ENCODE assay signal across 21 mouse cellular contexts in the genomic region with DNA sequence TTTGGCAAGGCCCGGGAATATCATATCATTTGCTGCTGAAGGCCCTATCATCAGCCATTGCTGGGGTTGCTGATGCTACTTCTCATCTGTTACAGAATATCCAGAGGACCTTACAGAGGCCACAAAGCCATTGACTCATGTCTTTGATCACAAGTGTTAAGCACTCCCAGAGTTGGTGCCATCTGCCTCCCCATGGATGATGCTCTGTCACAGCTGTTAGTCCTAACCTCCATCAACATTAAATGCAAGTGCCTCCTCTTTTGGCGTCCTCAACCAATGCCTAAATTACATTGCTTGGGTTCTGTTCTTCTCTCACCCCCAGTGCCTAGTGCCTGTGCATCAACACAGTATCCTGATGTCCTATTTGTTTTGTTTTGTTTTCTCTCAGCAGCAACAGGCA. TPM values are rescaled to one million over a fixed set of nuclear protein-coding genes. Genes with fewer than 3 reads are reported as not detected.
"Had no signal": no experiment of that assay in that cellular context is flagged by ENCODE, and none has a peak within 500 bp of the region (broad histone marks: within the 10 kb centered on the region; RNA-seq: fewer than 3 reads in every experiment).

No protein-coding gene starts in this region.

- H3K36me3 ChIP-seq: limb, embryonic 10.5 days; limb, embryonic 12.5 days; limb, embryonic 13.5 days; limb, embryonic 15.5 days; liver, embryonic 12.5 days; liver, embryonic 13.5 days; liver, embryonic 15.5 days; lung, embryonic 15.5 days; midbrain, embryonic 10.5 days; midbrain, embryonic 12.5 days; midbrain, embryonic 13.5 days; midbrain, embryonic 15.5 days; neural tube, embryonic 12.5 days had no signal

- H3K4me2 ChIP-seq: limb, embryonic 12.5 days; limb, embryonic 13.5 days; limb, embryonic 15.5 days; liver, embryonic 11.5 days; liver, embryonic 12.5 days; liver, embryonic 13.5 days; liver, embryonic 15.5 days; lung, embryonic 14.5 days; lung, embryonic 15.5 days; midbrain, embryonic 11.5 days; midbrain, embryonic 12.5 days; midbrain, embryonic 13.5 days; midbrain, embryonic 15.5 days; neural tube, embryonic 12.5 days had no signal

- H3K27me3 ChIP-seq: limb, embryonic 12.5 days; limb, embryonic 13.5 days; limb, embryonic 15.5 days; liver, embryonic 12.5 days; liver, embryonic 13.5 days; liver, embryonic 15.5 days; lung, embryonic 15.5 days; midbrain, embryonic 12.5 days; midbrain, embryonic 13.5 days; midbrain, embryonic 15.5 days; neural tube, embryonic 12.5 days had no signal

- ATAC-seq: liver, embryonic 12.5 days; liver, postnatal 0 days; lung, postnatal 0 days; midbrain, embryonic 13.5 days; midbrain, embryonic 15.5 days; midbrain, embryonic 16.5 days had no signal

- H3K4me3 ChIP-seq: limb, embryonic 10.5 days; limb, embryonic 12.5 days; limb, embryonic 13.5 days; limb, embryonic 15.5 days; liver, embryonic 12.5 days; liver, embryonic 13.5 days; liver, embryonic 15.5 days; lung, embryonic 15.5 days; megakaryocyte, embryonic 14.5 days; midbrain, embryonic 10.5 days; midbrain, embryonic 12.5 days; midbrain, embryonic 13.5 days; midbrain, embryonic 15.5 days; neural tube, embryonic 12.5 days had no signal

RNA-seq across cellular contexts. Expression of gene F2rl3, which starts 39.9 kb away (rescaled TPM):
- polyA plus RNA-seq: macrophage had no signal
